Mouse (Mus musculus): ENCODE results near the gene Tarbp1.
A peak's percentile ranks its signal among the peaks of the same experiment; 100 is the strongest.
"Not testable (repeated sequence)": the region's sequence is repeated elsewhere in the genome, so short reads cannot be mapped to it uniquely, and the experiment has no call there.

Tarbp1 gene

DNA sequence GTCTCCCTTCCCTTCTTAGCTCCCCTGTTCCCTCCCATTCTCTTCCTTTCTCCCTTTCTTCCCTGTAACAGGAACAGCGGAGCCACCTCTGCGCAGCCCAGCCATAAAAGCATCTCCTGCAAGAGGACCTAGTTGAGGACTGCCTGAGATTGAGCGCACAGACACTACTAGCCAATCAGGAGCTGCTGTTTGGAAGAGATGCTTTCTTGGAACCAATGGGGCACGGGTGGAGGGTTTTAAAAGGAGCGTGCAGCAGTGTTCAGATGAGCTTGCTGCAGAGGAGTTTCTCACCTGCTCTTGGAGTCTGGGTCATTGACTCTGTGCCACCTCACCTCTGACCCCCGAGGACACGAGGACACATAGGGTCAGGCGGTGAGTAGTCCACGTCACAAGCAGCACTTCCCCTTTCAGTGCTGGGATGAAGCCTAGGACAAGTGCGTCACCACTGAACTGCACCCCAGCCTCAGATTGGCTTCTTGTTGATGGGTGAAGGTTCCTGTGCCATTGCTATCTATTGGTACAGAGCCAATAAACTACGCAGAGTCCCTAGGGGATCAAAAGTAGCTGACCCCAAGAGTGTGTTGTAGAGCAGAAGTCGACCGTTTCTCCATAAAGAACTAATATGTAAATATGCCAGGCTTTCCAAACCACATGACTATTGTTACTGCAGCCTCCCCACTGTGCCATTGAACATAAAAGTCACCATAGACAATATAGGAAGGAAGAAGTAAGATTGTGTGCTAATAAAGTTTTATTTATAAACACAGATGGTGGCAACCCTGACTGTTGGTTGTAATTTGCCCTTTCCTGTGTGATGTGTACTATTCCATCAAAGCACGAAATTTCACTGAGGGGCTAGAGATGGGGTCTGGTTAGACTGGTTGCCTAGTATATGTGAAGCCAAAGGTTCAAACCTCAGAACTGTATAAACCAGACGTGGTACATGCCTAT is 19.6 kb upstream of the Tarbp1 start:
- DNase-seq (ENCODE audit: low read depth, low spot score): peak; percentile 39

GRCm38 (mm10) chr8:126482938-126483337 is 8.1 kb upstream of the Tarbp1 start:
- DNase-seq (ENCODE audit: low read depth, low spot score): peak; percentile 75

DNA sequence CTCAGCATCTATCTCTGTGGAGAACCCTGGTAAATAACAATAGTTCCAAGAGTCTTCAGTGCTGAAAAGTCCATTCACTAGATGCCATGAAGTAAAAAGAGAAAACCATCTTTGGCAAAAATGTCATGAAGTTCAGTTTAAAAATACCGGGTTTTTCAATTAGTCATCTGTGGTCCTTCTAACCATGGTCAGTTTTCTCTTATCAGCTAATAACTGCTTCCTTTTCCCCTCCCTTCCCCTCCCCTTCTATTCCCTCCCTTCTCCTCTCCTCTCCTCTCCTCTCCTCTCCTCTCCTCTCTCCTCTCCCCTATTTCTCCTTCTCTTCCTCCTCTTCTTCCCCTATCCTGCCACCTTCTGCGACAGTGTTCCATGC is 7.5 kb upstream of the Tarbp1 start:
- no peak for DNase-seq (ENCODE audit: low read depth, low spot score)

DNA sequence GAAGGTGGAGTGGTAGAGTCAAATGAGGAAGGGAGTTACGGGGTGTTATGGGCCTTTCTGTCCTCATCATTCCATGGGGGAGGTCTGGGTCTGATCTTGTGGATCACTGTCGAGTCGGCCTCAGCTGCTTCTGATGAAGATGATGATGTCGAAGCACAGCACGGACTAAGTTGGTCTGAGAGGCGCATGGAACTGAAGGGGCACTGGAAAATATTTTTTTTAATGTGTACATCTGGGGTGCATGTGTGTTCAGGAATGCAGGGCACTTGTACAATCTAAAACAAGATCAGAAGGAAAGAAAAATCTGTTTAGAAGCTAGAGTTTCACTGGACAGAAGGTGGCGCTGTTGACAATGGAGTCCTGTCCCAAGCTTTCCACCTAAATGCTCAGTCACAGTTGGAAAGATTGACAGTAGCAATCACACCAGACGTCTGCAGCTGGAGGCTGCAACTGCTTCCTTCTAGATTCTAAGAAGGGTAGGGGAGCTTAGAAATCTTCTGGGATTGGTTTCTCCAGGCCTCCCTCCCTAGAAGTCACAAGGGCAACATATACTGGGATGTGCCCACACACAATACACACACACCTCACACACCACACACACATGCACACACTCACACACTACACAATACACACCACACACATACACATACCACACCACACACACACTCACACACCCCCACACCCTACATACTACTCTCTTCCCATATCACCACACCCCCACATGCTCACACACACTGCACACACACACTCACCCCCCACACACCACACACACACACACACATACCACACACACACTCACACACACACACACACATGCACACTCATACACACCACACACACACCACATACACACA is 6.9 kb upstream of the Tarbp1 start:
- peak; percentile 79 for DNase-seq (ENCODE audit: low read depth, low spot score)

GRCm38 (mm10) chr8:126480366-126480765 is 5.5 kb upstream of the Tarbp1 start:
- no peak for DNase-seq (ENCODE audit: low read depth, low spot score)

DNA sequence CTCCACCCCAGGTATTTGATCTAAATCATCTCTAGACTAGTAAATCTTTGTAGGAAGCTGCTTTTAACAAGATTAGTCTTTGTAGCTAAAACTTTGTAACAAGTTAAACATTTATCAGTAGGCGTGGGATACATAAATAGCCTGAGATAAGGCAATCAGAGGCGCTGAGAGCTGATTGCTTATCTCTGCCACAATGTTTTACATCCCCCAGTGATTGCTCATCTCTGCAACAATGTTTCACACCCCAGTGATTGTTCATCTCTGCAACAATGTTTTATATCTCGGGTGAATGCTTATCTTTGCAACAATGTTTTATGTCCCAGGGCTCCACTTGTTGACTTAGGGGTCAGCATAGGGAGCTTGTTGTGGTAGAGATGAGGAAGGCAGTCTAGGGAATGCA is 3.8 kb upstream of the Tarbp1 start:
- no peak for DNase-seq (ENCODE audit: low read depth, low spot score)

- DNase-seq (ENCODE audit: low read depth, low spot score): peak; percentile 88
Measured at GRCm38 (mm10) chr8:126476151-126476855, 1.4 kb upstream of the Tarbp1 start.

DNA sequence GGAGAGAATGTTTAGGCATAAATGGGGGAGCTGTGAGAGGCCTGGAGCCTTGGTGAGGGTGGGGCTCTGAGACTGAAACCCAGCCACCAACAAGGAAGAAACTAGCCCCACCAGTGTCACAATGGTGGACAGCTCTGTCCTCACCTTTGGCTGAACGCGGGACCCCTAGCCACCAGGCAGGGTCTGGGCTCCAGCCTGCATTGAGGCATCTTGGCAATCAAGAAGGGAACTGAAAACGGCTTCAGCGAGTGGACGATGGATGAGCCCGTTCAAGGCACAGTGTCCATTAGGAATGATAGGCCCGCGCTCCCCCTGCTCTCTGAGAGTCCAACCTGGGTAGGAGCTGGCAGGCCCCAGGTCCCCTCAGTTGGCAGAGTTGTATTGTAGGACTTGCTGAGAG is 873 bp upstream of the Tarbp1 start:
- not testable (repeated sequence) for DNase-seq (ENCODE audit: low read depth, low spot score)

GRCm38 (mm10) chr8:126473802-126474298 is 1.0 kb downstream of the Tarbp1 start:
- no peak for DNase-seq (ENCODE audit: low read depth, low spot score)

- DNase-seq (ENCODE audit: low read depth, low spot score): no peak
Measured at GRCm38 (mm10) chr8:126464071-126464470, 10.8 kb downstream of the Tarbp1 start.

DNA sequence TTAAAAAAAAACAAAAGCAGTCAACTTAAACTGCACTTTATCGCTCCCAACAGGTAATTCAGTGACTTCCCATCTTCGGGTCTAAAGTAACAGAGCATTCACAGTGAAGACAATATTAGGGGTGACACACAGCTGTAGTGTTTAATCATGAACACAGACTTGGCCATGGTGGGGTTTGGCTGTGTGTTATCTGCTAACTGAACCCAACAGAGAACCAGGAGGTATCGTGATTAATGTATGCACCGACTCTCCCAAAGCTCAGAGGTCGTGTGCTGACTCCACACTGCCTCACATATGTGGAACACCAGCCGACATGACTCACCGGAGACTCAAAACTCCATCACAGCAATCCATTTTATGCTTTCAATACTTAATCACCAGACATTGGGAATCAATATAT is 13.1 kb downstream of the Tarbp1 start:
- no peak for DNase-seq (ENCODE audit: low read depth, low spot score)

DNA sequence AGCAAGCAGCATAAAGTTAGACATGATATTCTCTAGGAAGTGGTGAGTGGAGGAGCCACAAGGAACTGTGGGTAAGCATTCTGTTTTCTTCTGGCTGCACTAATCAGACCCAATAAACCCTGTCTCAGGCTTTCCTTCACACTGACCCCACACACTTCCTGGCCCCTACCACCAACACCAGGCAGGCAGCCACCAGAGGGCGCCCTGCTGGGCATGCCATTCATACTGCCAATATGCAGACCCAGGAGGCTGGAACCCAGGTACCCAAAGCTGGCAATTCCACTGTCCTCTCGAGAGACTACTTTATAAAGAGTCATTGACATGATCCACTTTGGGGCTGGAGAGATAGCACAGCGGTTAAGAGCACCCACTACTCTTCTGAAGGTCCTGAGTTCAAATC is 14.6 kb downstream of the Tarbp1 start:
- DNase-seq (ENCODE audit: low read depth, low spot score): peak; percentile 60

DNA sequence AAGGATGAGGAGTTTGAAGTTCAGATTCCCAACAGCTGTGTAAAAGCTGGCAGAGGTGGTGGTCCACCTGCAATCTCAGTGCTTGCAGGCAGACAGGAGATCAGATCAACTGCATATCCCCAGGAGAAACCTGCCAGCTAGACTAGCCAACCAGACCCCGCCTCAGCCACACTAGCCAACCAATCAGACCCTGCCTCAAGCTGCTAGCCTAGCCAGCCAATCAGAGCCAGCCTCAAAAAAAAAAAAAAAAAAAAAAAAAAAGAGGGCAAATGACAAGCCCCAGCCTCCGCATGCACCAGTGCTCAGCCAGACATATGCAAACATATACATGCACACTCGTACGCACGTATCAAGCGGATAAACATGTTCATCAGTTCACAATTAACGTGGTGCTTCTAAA is 19.5 kb downstream of the Tarbp1 start:
- peak; percentile 64 for DNase-seq (ENCODE audit: low read depth, low spot score)

DNA sequence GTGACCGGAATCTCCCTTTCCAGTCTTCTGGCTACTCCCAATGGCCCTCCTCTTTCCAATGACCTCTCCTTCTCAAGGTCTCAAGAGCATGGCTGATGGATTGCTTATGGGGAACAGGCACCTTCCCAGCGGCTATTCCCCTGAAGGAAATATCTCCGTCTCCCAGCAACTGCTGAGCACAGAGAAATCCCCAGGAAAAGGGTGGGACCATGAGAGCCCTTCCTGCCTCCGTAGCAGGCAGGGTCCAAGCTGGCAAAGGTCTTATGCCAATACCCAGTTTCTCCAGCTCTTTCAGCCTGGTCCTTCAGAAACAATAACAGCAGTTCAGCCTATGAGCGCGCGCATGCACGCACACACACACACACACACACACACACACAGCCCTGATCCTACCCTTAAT is 23.7 kb downstream of the Tarbp1 start:
- DNase-seq (ENCODE audit: low read depth, low spot score): no peak

DNA sequence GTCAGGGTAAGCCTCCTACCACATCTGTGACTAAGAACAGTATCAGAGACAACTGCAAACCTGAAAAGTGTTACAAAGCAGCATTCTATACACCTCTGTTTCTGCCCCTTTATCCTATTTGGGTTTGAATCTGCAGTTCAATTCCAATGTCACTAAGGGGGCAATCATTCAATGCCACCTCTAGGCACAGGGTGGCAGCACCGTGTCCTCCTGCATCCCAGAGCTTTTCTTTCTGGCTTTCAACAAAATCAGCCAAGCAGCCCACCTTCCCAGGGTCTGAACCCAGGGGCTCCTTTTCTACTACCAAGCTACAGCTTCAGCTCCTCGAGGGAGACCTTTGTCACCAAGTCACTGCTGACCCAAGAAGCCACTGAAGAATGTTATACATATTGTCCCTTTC is 35.9 kb downstream of the Tarbp1 start:
- DNase-seq (ENCODE audit: low read depth, low spot score): no peak

- peak; percentile 17 for DNase-seq (ENCODE audit: low read depth, low spot score)
Measured at GRCm38 (mm10) chr8:126433827-126434226, 41.0 kb downstream of the Tarbp1 start.

DNA sequence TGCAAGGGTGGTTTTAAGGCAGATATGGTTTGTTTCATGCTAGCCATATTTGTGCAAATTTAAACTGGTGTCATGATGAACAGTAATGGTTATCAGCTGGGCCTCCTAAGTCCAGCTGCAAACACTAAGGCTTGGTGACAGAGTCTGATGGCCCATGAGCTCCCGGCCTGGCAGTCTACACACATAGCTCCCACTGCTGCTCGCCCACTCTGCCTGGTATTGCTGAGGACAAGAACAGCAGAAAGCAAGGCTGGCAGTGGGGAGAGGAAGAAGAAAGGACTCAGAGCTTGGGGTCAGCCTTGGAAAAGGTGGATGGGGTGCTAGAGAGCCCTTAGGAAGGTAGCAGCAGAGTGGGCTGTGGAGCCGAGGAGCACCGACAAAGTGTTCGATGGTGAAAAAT is 45.2 kb downstream of the Tarbp1 start:
- no peak for DNase-seq (ENCODE audit: low read depth, low spot score)

DNA sequence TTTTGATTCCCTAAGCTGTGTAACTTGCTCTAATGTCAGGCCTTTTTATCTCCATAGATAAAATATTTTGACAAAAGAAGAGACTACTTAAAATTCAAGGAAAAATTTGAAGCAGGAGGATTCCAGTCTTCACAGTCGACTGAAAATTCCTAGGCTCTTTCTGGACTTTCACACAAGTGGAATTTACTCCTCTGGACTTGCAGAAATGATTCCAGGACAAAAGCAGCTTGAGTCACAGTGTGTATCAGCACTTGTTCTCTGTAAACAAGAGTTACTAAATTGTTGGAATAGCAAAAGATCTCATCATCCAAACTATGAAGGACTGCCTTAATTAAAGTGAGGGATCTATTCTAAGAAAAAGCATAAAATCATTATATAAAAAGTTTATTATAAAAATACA is 49.9 kb downstream of the Tarbp1 start:
- DNase-seq (ENCODE audit: low read depth, low spot score): no peak

DNA sequence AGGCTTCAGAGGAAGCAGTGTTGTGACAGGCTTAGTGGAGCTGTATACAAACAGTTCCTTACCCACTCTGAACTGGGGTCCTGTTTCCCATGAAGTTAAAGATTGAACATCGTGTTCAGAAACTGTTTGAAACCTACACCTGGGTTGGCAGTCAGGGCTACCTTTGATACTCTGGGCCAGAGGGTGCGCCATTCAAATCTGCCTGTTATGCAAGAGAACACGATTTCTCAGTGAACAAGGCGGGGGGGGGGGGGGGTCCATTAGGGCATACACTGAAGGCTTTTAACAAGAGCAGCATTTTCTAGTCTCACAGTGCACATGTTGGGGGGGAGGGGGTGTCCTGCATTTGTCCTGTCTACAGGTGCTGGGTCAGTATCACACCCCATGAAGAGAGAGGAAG is 50.7 kb downstream of the Tarbp1 start:
- no peak for DNase-seq (ENCODE audit: low read depth, low spot score)

- peak; percentile 66 for DNase-seq (ENCODE audit: low read depth, low spot score)
Measured at GRCm38 (mm10) chr8:126422920-126423300, 52.0 kb downstream of the Tarbp1 start.

GRCm38 (mm10) chr8:126422174-126422919 is 52.5 kb downstream of the Tarbp1 start, which contains the start of gene Coa6:
Gene Coa6, plus strand, starts transcription at chr8:126422515.
- DNase-seq (ENCODE audit: low read depth, low spot score): peak; percentile 98
